Mouse (Mus musculus) midbrain, embryonic 15.5 days (tissue): ENCODE data around the gene Emc8. TPM values are rescaled to one million over a fixed set of nuclear protein-coding genes. Genes with fewer than 3 reads are reported as not detected.

Experiments
- ATAC-seq: fragments of 200-750 bp; cut with Nextera tagmentation; replicated peaks from 2 replicates; pipeline ENCODE4 v1.8.0; 2017; ENCODE audit warnings: moderate TSS enrichment
- H3K27ac ChIP-seq: fragments of 300-500 bp; sonication (generic); 2 replicates; pipeline ENCODE4 v1.5.1; 2015; ENCODE audit warnings: mild to moderate bottlenecking, inconsistent platforms
- H3K27me3 ChIP-seq: fragments of 300-500 bp; sonication (generic); replicated peaks from 2 replicates; pipeline ENCODE4 v1.6.1; 2015; ENCODE audit warnings: inconsistent platforms
- H3K36me3 ChIP-seq: fragments of 300-500 bp; sonication (generic); replicated peaks from 2 replicates; pipeline ENCODE4 v1.6.1; 2015; ENCODE audit warnings: inconsistent platforms
- H3K4me1 ChIP-seq: fragments of 300-500 bp; sonication (generic); 2 replicates; pipeline ENCODE4 v1.6.1; 2015; ENCODE audit warnings: inconsistent platforms
- H3K4me2 ChIP-seq: fragments of 300-500 bp; sonication (generic); 2 replicates; pipeline ENCODE4 v1.6.1; 2015; ENCODE audit warnings: inconsistent platforms, mild to moderate bottlenecking, moderate library complexity
- H3K4me3 ChIP-seq: fragments of 300-500 bp; sonication (generic); 2 replicates; pipeline ENCODE4 v1.5.1; 2015; ENCODE audit warnings: mild to moderate bottlenecking, inconsistent platforms
- H3K9ac ChIP-seq: fragments of 300-500 bp; sonication (generic); 2 replicates; pipeline ENCODE4 v1.6.1; 2015; ENCODE audit warnings: mild to moderate bottlenecking, inconsistent platforms
- H3K9me3 ChIP-seq: fragments of 300-500 bp; sonication (generic); 2 replicates; pipeline ENCODE4 v1.6.1; 2016; ENCODE audit warnings: inconsistent platforms
- WGBS: fragments of 180-500 bp; shearing (Covaris S2); methylation state at CpG from one replicate; pipeline ENCODE4 v1.1.7; 2015; ENCODE audit warnings: mixed read lengths; 5-methylcytosine and 5-hydroxymethylcytosine counted together
- polyA plus RNA-seq: library from polyadenylated mRNA; unstranded; fragments of >200 nt; fragmentation: Nextera tagmentation; extraction: Ambion mirVana; gene quantifications from 2 replicates; pipeline ENCODE4 v1.2.1, GENCODE M21; 2015

The Emc8 gene
- 98.0 and 115 TPM in 2 replicates for polyA plus RNA-seq

DNA sequence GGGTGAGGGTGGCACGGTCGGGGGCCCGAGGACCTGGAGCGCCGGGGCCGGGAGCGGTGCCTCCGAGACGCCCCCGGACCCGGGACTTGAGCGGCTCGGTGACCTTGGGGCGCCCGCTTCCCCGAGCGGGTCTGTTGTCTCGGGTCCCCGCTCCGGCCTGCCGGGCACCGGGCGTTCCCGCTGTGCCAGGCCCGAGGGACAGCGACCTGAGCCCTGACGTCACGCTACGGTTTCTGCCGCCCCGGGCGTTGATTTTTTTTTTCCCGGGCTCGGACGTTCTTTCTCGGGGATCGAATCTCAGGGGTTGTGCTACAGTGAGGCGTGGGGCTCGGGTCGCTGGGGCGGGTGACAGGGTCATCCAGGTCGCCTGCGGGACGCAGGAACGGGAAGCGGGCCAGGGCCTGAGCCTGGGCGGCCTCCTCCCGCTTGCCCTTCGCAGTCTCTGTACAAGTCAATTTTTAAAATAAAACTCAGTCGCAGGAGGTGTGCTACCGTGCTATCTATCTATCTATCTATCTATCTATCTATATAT lies at the start of gene Emc8:
TSS of gene Emc8 (minus strand) at position 200 of the 532 bp plus-strand sequence.
- WGBS, result under 1% methylated on average over 50 of the region's 51 CpGs
- H3K36me3 ChIP-seq, result peaks cover 17% of the 10 kb centered on the region; the same call in 1 of the 2 replicates
- no peak for ATAC-seq
- peak within 1 kb of the TSS; percentile 85 for H3K27ac ChIP-seq
- peak within 1 kb of the TSS; percentile 98 for H3K4me3 ChIP-seq
- peak within 1 kb of the TSS; percentile 73 for H3K4me2 ChIP-seq
- H3K9me3 ChIP-seq, result no peaks in the 10 kb centered on the region
- no peaks in the 10 kb centered on the region for H3K27me3 ChIP-seq
- peaks cover 61% of the 10 kb centered on the region for H3K4me1 ChIP-seq
- peak within 1 kb of the TSS; percentile 97 for H3K9ac ChIP-seq

DNA sequence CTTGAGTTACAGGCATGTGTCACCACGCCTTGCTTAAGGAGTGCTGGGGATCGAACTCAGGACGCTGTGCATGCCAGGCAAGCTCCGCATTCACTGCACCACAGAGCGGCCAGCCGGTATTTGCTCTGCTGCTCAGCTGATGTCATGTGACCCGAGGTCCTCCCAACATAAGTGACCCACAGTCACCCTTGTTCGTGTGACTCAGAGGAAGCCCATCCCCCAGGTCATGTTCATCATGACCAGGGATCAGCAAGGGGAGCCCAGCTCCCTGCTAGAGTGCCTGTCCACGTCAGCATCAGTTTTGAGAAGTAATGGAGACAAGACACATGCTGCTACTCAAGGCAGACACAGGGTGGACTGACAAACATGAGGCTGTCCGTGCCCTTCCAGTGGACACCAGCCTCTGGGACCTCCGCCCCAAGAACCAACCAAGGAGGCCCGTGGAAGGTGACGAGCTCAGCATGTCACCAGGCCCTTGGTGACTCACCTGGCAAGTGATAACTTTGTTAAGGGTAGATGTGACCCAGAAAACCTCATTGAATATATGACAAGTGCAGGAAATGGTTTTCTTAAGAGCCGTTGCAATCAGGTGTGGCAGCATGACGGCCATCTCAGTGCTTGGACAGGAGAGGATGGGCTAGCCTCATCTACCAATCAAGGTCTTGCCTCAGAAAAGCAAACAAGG lies 47.8 kb upstream of the Emc8 start:
- Histone ChIP-seq H3K4me2 (no peak overlapping the region), H3K4me3 (no peak overlapping the region), H3K36me3 (no peaks in the 10 kb centered on the region), H3K4me1 (no peaks in the 10 kb centered on the region), H3K27me3 (no peaks in the 10 kb centered on the region), H3K27ac (no peak overlapping the region), H3K9me3 (no peaks in the 10 kb centered on the region), H3K9ac (no peak overlapping the region)
- no peak for ATAC-seq
- 79% methylated on average over 15 of the region's 15 CpGs for WGBS

DNA sequence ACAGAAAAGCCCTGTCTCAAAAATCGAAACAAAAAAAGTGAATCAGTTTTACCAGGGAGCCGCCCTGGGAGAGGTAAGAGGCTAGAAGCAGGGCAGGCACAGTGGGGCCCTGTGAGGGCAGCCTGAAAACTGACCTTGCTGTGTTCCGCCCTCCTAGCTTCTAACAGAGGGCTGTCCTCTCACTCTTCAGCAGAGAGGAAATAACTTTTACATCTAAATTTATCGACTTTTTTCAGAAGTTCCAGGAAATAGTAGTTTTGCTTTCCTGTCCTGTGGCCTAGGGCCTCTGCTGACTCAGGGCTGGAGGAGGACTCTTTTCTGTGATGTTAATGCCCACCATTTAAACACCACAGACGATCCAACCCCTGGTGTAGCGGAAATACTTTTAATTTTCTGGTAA lies 46.8 kb upstream of the Emc8 start:
- ATAC-seq, result no peak
- Histone ChIP-seq H3K27me3 (no peaks in the 10 kb centered on the region), H3K9me3 (no peaks in the 10 kb centered on the region), H3K27ac (no peak overlapping the region), H3K4me3 (no peak overlapping the region), H3K9ac (no peak overlapping the region), H3K4me1 (no peaks in the 10 kb centered on the region), H3K4me2 (no peak overlapping the region), H3K36me3 (no peaks in the 10 kb centered on the region)
- 80% methylated on average over 6 of the region's 6 CpGs for WGBS

DNA sequence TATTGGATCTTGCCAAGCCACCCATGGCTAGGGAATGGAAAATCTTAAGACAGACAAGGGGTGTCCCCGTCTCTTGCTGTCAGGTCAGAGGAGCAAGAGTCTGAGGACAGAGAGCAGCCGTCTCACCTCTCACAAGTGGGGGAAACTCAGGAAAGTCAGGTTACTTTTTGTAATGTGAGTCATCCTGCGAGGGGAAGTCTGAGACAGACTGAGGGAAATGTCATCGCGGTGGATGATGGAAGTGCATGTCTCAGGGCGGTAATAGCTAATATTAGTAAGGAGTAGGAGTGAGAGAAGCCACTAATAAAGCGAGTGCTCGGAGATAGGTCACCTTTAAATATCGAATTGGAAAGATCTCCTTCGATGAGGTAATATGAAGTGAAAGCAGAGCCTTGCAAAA lies 40.8 kb upstream of the Emc8 start:
- no peak for ATAC-seq
- Histone ChIP-seq H3K27ac (no peak overlapping the region), H3K27me3 (no peaks in the 10 kb centered on the region), H3K9ac (no peak overlapping the region), H3K36me3 (no peaks in the 10 kb centered on the region), H3K4me1 (no peaks in the 10 kb centered on the region), H3K4me2 (no peak overlapping the region), H3K4me3 (no peak overlapping the region), H3K9me3 (no peaks in the 10 kb centered on the region)
- 88% methylated on average over 10 of the region's 10 CpGs for WGBS

DNA sequence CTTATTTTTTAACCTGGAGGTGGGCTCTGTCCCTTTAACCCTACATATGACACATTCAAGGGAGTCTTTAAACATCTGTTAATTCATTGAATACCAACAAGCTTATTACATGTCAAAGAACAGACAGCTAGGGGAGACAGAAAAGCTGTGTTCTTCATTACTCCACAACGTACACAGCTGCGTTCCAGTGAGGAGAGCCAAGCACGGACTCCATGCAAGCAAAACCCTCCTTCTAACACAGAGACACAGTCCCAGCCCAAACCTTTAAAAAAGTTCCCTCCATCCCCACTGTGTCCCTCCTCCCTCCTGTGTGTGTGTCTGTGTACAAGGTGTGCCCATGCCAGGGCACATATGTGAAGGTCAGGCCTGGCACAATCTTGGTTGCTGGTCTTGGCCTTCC lies 37.8 kb upstream of the Emc8 start:
- H3K4me3 ChIP-seq, result no peak overlapping the region
- ATAC-seq, result no peak
- H3K27me3 ChIP-seq, result no peaks in the 10 kb centered on the region
- no peak overlapping the region for H3K27ac ChIP-seq
- no peaks in the 10 kb centered on the region for H3K9me3 ChIP-seq
- H3K4me1 ChIP-seq, result no peaks in the 10 kb centered on the region
- no peak overlapping the region for H3K9ac ChIP-seq
- 72% methylated on average over 3 of the region's 3 CpGs for WGBS
- H3K4me2 ChIP-seq, result no peak overlapping the region
- no peaks in the 10 kb centered on the region for H3K36me3 ChIP-seq

GRCm38 (mm10) chr8:120705163-120705562 lies 36.8 kb upstream of the Emc8 start:
- H3K4me2 ChIP-seq, result no peak overlapping the region
- ATAC-seq, result no peak
- no peak overlapping the region for H3K4me3 ChIP-seq
- no peak overlapping the region for H3K27ac ChIP-seq
- no peak overlapping the region for H3K9ac ChIP-seq
- no peaks in the 10 kb centered on the region for H3K27me3 ChIP-seq
- H3K4me1 ChIP-seq, result no peaks in the 10 kb centered on the region
- no peaks in the 10 kb centered on the region for H3K9me3 ChIP-seq
- H3K36me3 ChIP-seq, result no peaks in the 10 kb centered on the region
- WGBS, result 87% methylated on average over 15 of the region's 15 CpGs

DNA sequence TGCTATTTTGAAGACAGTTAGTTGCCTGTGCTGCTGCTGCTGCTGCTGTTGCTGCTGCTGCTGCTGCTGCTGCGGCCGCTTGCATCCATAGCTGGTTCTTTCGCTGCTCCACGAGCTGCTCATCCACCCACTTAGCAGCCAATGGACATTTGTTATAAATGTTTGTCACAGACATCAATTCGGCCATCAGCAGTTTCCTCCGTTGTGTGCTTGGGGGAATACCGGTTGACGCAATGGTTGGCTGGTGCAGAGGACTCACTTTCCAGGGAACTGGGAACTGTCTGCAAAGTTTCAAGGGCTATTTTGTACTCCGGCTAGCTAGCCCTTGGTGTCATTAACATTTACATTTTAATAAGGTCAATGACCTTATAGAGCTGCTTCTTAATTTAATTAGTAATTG lies 35.8 kb upstream of the Emc8 start:
- no peaks in the 10 kb centered on the region for H3K36me3 ChIP-seq
- H3K4me2 ChIP-seq, result no peak overlapping the region
- WGBS, result 81% methylated on average over 9 of the region's 9 CpGs
- no peak for ATAC-seq
- no peaks in the 10 kb centered on the region for H3K4me1 ChIP-seq
- H3K9me3 ChIP-seq, result no peaks in the 10 kb centered on the region
- no peak overlapping the region for H3K4me3 ChIP-seq
- no peak overlapping the region for H3K9ac ChIP-seq
- no peaks in the 10 kb centered on the region for H3K27me3 ChIP-seq
- no peak overlapping the region for H3K27ac ChIP-seq

GRCm38 (mm10) chr8:120701758-120702465 lies 33.5 kb upstream of the Emc8 start:
- 75% methylated on average over 19 of the region's 19 CpGs for WGBS
- no peak overlapping the region for H3K27ac ChIP-seq

DNA sequence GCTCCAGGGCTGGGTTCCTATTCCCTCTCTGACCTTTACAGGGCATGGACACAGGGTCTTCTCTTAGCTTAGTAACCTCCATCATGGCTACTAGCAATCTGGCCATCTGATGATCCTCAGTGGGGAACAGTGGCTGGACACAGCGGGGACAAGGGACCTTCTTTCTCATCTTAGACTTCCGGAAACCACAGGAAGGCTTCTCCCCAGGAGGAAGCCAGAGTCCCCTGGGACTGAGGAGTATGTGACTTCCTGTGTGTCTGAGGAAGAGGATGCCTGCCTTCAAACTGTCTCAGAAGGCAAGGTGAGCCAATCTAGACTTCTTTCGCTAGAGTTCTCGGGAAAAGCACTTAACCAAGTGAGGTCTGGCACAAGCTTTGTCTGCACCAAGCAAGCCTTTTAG lies 31.7 kb upstream of the Emc8 start:
- H3K27me3 ChIP-seq, result no peaks in the 10 kb centered on the region
- no peak for ATAC-seq
- no peak overlapping the region for H3K9ac ChIP-seq
- no peak overlapping the region for H3K4me2 ChIP-seq
- H3K4me1 ChIP-seq, result peaks cover 4% of the 10 kb centered on the region; the same call in 1 of the 2 replicates
- 91% methylated on average over 4 of the region's 4 CpGs for WGBS
- no peak overlapping the region for H3K4me3 ChIP-seq
- no peaks in the 10 kb centered on the region for H3K36me3 ChIP-seq
- H3K27ac ChIP-seq, result no peak overlapping the region
- no peaks in the 10 kb centered on the region for H3K9me3 ChIP-seq

More at GRCm38 (mm10) chr8:120701758-120702465, 33.5 kb upstream of the Emc8 start:
- no peaks in the 10 kb centered on the region for H3K9me3 ChIP-seq
- H3K9ac ChIP-seq, result no peak overlapping the region
- no peaks in the 10 kb centered on the region for H3K36me3 ChIP-seq
- no peak for ATAC-seq
- no peaks in the 10 kb centered on the region for H3K27me3 ChIP-seq
- H3K4me1 ChIP-seq, result no peaks in the 10 kb centered on the region
- no peak overlapping the region for H3K4me2 ChIP-seq
- no peak overlapping the region for H3K4me3 ChIP-seq

DNA sequence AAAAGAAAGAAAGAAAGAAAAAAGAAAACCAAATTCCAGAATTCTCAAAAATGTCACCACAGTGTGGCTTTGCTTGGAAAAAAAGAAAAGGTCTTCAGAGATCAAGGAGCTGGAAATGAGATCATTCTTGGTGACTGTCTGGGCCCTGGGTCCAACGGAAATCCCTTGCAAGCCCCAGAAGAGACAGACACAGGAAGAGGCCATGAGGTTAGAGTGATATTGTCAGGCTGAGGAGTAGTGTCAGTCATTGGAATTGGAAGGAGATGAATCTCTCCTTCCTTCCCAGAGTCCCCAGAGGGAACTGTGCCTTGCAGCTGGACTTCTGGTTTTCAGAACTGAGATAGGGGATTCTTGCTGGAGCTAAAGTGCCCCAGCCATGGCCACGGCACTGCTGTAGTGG lies 31.2 kb upstream of the Emc8 start:
- Histone ChIP-seq H3K27me3 (no peaks in the 10 kb centered on the region), H3K9me3 (no peaks in the 10 kb centered on the region), H3K4me1 (peaks cover 4% of the 10 kb centered on the region; the same call in 1 of the 2 replicates), H3K9ac (no peak overlapping the region), H3K27ac (no peak overlapping the region), H3K4me2 (no peak overlapping the region), H3K36me3 (no peaks in the 10 kb centered on the region), H3K4me3 (no peak overlapping the region)
- 76% methylated on average over 2 of the region's 2 CpGs for WGBS
- no peak for ATAC-seq

GRCm38 (mm10) chr8:120699079-120699478 lies 30.7 kb upstream of the Emc8 start:
- Histone ChIP-seq H3K36me3 (no peaks in the 10 kb centered on the region), H3K27me3 (no peaks in the 10 kb centered on the region), H3K4me1 (peaks cover 4% of the 10 kb centered on the region; the same call in 1 of the 2 replicates), H3K27ac (no peak overlapping the region), H3K4me3 (no peak overlapping the region), H3K9me3 (no peaks in the 10 kb centered on the region), H3K4me2 (no peak overlapping the region), H3K9ac (no peak overlapping the region)
- WGBS, result 77% methylated on average over 6 of the region's 6 CpGs
- no peak for ATAC-seq

DNA sequence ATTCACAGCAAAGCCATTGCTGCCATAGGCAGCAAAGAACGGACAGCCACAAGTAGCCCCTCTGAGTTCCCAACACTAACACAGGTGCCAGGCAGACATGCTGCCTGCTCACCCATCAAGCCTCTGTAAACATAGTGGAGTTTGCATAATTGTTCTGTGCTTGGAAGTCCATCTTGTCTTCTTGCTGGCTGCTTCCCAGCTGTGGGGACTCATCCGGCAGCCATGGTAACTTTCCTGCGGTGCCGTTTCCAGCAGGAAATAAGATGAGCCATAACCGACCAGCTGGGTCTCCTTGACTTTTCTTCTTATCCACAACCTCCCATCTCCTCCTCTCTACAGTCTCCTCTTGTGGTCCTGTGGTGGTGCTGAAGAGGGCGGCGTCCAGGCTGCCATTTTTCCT lies 30.1 kb upstream of the Emc8 start:
- Histone ChIP-seq H3K9me3 (no peaks in the 10 kb centered on the region), H3K4me3 (no peak overlapping the region), H3K36me3 (no peaks in the 10 kb centered on the region), H3K4me2 (no peak overlapping the region), H3K9ac (no peak overlapping the region), H3K27ac (no peak overlapping the region), H3K27me3 (no peaks in the 10 kb centered on the region), H3K4me1 (peaks cover 4% of the 10 kb centered on the region; the same call in 1 of the 2 replicates)
- ATAC-seq, result no peak
- 85% methylated on average over 7 of the region's 7 CpGs for WGBS

DNA sequence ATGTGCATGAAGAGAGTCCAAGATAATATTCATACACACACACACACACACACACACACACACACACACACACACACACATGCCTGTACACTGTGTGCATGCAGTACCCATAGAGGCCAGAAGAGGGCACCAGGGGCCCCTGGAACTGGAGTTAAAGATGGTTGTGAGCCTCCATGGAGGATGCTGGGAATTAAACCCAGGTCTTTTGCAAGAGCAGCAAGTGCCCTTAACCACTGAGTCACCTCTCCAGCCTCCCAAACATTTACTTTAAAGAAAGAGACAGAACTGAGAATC lies 29.6 kb upstream of the Emc8 start:
- H3K36me3 ChIP-seq, result no peaks in the 10 kb centered on the region
- H3K4me2 ChIP-seq, result no peak overlapping the region
- no peak overlapping the region for H3K27ac ChIP-seq
- H3K9me3 ChIP-seq, result no peaks in the 10 kb centered on the region
- H3K27me3 ChIP-seq, result no peaks in the 10 kb centered on the region
- no peak overlapping the region for H3K4me3 ChIP-seq
- H3K4me1 ChIP-seq, result peaks cover 4% of the 10 kb centered on the region; the same call in 1 of the 2 replicates
- no peak overlapping the region for H3K9ac ChIP-seq
- no peak for ATAC-seq
